Mouse (Mus musculus) kidney, postnatal 36 days (tissue): Measurements from ENCODE around the gene Pyroxd2.
"Not testable (repeated sequence)": the region's sequence is repeated elsewhere in the genome, so short reads cannot be mapped to it uniquely, and the experiment has no call there.

Source experiments
- DNase-seq, 2 experiments: peaks; one replicate each; pipeline ENCODE4 v3.0.0; 2021 to 2022; ENCODE audit warnings: mixed read lengths in 2 of 2

Pyroxd2 gene

DNA sequence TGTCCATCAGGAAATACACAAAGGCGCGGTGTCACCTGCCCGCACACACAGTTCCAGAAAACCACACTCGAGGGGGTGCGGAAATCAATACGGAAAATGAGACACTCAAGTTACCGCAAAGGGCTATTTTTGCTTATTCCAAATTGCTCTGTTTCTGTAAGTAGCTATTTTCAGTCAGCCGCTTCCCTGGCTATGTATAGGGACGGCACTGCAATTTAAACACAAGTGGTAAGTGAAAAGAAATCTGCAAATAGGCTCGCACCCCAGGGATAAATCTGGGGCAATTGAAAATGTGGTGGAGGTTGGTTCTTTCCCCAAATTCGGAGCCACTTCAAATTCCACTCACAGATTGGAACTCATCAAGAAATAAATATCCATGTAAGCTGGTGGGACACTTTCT, 63.3 kb downstream of the Pyroxd2 start:
- no peak for DNase-seq

DNA sequence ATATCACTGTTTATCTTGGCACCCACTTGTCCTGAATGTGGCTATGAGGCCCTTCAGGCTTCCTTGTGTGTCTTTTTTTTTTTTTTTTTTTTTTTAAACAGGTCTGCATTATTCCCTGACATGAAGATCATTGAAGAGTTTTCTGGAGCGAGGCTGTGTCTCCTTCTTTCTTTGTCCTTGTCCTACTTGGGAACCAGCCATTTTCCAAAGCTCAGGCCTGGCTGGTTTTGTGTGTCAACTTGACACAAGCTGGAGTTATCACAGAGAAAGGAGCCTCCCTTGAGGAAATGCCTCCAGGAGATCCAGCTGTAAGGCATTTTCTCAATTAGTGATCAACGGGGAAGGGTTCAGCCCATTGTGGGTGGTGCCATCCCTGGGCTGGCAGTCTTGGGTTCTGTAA, 69.8 kb downstream of the Pyroxd2 start:
- DNase-seq, result not testable (repeated sequence)

DNA sequence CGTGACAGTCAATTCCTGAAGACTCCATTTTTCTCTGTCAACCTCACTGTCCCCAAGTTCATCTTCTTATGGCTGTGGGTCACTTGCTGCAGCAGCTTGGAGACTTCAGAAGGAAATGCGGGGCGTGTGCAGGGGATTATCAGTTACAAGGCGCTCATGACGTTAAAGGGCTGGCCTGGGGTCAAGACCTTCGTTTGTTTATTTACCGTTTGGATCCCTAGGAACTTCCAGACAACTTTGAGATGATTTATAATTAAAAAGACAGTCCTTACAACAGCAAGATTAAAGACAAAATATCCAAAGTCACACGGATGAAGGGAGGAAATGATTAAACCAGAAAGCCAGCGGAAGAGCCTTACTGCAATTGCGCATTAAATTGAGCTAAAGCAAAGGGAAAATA, 74.4 kb downstream of the Pyroxd2 start:
- DNase-seq, result peak; percentile 55 to 62

DNA sequence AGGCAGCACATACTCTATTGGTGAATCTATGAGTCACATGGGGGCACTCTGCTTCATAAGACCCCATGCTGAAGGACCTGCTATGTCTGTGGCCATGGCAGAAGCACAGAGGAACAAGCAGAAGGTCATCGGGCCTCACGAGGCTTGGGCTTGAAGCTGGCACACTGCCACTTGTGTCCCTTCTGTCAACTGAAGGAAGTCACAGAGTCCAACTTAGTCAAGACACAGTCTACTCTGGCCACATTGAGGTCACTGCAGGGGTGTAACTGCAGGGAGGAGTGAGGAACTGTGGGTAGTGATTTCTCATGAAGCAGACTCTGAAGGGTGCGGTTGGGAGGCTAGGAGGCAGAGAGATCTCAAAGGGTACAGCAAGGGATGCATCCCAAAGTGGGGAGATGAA, 75.1 kb downstream of the Pyroxd2 start:
- DNase-seq, result peak; percentile 53 to 69

DNA sequence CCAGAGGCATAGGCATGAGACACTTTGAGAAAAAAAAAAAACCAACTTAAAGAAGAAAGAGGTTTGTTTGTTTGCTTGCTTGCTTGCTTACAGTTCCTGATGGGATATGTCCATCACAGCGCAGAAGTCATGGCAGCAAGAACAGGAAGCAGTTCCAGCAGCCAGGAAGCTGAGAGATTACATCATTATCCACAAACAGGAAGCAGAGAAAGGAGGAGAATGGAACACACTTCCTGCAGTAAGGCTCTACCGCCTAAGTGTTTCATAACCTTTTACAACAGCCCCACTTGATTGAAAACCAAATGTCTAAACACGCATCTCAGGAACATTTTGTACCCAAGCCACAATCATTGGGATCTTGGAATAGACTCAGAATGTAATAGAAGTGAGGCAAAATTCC, 75.6 kb downstream of the Pyroxd2 start:
- no peak for DNase-seq
